Mouse (Mus musculus) heart, postnatal 4 days (tissue): ENCODE measurements at regions not wholly inside any gene's neighbourhood (a gene's known extent, or its start where the extent isn't known, plus 50 kb on each side); places are given as distances from the start of the nearest gene placed in this dataset.
A peak's percentile ranks its signal among the peaks of the same experiment; 100 is the strongest.

Experiments used
- DNase-seq: peaks from one replicate; pipeline ENCODE4 v3.0.0; 2021

GRCm38 (mm10) chr2:144172100-144172770 lies 98.2 kb upstream of the Mgme1 start:
- peak; percentile 60 for DNase-seq

DNA sequence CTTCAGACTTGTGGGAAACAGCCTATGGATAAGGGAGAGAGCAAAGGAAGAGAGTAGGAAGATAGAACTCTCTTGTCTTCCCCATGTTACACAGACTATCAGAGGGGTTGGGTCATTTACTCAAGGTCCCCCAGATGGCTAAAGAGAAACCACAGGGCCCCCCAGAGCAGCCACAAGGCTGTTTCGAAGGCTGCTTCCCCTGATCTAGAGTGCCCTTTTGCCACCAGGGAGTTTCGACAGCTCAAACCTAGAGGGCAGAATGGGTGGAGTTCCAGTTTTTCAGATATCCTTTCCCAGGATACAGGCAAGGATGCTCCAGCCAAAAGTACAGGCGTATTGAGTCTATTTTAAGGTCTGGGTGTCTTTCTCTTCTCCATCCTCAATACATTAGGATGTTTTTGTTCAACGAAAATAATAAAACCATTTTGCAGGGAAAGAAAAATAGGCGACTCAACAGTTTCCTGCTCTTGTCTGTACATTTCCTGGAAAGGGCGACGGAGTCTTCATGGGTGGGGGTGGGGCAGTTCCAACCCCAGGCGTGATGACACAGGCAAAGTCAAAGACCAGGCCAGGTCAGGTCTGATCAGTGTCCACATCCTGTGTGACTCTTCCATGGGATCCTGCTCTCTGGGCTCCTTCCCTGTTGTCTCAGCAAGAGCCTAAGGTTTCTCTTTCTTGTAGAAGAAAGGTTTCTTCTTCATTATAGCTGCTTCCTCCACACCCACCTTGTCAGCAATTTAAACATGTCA lies 96.9 kb upstream of the Mgme1 start:
- DNase-seq = no peak

DNA sequence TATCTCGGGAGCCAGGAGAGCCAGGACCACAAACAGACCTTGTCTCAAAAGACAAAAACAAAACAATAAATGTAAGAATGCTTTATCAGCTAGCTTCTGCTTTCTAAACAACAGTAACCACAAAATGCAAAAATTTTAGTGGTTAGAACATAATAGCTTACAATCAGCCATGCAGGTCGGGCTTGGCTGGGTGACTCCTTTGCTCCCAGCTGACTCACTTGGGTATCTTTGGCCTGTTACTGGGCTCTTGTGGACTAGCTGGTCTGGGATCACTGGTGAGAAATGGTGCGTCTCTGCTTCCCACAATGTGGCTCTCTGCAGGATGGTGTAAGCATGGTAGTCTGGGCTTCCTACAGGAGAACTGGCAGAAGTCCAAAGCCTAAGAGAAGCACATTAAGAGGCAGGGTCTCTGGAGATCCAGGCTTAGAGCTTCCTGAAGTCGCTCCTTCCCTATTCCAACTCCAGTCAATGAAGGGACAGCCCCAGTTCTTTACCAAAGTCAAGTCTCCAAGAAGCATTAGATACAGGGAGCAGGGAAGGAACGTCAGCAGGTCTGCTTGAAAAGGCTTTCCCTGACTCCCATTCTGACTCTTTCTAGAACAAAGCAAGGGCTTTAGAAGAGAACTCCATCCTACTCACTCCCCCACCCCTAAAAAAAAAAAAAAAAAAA lies 96.0 kb upstream of the Mgme1 start:
- DNase-seq = no peak

- no peak for DNase-seq
Observed at GRCm38 (mm10) chr2:144176508-144177170, 93.8 kb upstream of the Mgme1 start.

GRCm38 (mm10) chr2:144177268-144177667 lies 93.2 kb upstream of the Mgme1 start:
- peak; percentile 70 for DNase-seq

GRCm38 (mm10) chr2:144177920-144178319 lies 92.5 kb upstream of the Mgme1 start:
- DNase-seq = no peak

DNA sequence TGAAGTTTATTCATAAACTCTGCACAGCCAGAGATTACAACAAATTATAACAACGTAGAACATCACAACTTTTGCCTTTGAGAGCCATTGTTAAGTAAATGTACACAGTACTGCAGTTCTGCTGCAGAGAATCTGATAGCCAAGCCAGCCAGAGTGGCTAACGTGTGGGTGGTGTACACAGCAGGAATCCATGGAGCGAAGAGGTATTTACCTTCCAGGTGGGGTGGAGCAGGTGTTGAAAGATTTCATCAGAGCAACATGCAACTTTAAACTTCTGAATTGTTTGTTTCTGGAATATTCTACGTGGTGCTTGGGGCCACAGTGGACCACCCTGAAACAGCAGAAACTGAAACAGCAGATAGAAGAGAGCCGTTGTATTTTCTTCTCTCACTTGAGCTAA lies 88.4 kb upstream of the Mgme1 start:
- no peak for DNase-seq

GRCm38 (mm10) chr2:144182542-144182941 lies 87.9 kb upstream of the Mgme1 start:
- DNase-seq = no peak

DNA sequence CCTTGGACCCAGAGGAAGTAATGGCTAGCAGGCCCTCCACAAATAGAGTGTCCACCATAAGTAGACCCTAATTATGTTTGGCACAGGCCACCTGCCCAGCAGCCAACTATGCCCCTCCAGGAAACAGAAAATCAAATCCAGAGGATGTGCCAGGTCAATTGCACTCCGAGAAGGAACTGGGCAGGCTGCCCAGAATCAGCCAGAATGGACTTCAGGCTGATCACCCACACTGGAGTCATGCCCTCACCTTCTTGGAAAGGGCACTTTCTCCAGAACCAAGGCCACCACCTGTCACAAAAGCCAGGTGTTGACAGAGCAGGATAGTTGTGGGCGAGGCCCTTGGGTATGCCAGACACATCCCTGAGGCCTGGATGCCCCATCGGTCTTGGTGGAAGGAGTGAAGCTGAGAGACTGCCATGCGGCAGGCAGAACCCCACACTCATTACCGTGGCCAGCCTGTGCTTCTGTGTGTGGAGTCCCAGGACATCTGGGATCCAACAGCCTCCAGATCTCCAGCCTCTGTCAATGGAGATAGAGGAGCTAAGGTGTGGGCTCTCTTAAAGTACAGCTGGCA lies 87.0 kb upstream of the Mgme1 start:
- DNase-seq = peak; percentile 85

GRCm38 (mm10) chr2:144185175-144185574 lies 85.3 kb upstream of the Mgme1 start:
- DNase-seq = no peak

- DNase-seq = no peak
Observed at GRCm38 (mm10) chr2:144186426-144186825, 84.0 kb upstream of the Mgme1 start.

DNA sequence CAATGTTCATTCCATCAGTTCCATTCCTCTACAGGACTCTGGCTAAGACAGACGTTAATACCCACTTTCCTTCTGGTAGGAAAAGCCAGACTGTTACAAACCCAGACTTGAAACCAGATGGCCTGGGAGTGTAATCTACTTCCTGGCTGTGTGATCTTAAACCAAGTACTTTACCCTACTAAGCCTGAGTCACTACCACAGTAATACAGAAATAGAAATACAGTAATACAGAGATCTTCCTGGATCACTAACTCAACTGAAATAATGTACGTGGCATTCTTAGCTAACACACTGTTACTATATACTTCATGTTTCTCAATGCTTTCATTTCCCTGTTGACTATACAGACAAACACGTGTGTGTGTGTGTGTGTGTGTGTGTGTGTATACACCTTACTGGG lies 82.4 kb upstream of the Mgme1 start:
- no peak for DNase-seq

DNA sequence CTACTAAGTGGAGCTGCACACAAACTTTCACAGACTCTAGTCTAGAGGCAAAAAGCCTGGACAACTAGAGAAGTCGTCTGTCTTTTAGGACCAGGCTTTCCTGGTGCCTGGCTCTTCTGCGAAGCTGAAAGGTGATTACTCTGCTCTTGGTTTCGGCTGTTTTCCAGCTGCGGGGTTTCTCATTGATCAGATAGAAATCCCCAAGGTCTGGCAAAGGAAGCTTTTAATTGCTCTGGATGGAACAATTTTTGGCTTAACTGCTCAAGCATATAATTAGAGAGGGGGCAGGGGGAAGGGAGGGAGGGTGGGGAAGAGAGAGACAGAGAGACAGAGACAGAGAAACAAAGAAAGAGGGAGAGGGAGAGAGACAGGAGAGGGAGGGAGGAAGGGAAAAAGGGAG lies 82.0 kb upstream of the Mgme1 start:
- no peak for DNase-seq

GRCm38 (mm10) chr2:144189756-144190155 lies 80.7 kb upstream of the Mgme1 start:
- no peak for DNase-seq

GRCm38 (mm10) chr2:144191018-144191417 lies 79.4 kb upstream of the Mgme1 start:
- DNase-seq = no peak

DNA sequence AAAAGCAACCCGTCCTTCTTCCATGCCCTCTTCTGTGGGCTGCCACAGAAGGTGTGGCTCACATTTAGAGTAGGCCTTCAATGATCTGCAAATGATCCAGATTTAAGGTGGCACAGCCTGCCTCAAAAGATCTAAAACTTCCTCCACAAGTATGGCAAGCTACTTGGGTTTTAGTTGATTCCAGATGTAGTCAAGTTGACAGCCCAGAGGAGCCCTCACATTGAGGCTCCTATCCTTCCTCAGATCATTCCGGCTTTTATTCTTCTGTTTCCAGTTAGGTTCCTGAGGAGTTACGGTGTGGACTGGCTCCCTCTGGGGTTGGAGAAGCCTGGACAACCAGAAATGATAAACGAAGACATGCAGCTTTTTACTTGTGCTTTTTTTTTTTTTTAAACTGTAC lies 78.8 kb upstream of the Mgme1 start:
- DNase-seq = no peak

GRCm38 (mm10) chr2:144192428-144192827 lies 78.0 kb upstream of the Mgme1 start:
- DNase-seq = no peak

DNA sequence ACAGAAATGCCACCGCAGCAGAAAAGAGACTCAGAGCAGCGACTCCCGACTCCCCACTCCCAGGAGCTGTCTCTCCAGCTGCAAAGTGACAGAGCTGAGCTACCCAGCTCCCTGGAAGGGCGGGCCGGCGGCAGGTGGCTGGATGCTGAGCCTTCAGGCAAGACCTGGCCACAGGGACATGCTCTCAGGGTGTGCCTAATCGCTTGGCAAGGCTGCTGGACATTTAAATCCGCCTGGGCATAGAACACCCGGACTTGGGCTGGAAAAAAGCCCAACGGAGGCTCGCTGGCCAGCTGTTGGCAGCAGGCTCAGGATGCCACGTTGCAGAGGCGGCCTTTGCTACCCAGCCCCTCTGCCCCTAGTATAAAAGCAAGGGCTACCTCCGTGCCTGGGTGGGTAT lies 74.6 kb upstream of the Mgme1 start:
- DNase-seq = no peak

DNA sequence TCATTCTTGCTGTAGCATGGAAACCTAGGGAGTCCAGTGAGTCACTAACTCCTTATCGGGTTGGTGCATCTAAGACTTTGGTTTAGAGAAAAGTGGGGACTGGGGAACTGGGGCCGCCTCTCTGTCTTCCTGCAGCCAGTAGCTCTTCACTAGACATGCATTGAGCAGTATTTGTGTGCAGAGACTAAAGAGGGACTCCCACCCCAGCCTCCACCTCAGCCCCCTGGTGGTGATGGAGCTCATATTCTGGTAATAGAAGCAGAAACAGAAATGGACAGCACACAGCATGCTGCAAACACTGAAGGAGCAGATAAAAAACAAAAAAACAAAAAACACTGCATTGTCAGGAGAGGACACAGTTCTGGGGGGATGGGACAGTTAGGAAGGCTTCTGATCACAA lies 73.3 kb upstream of the Mgme1 start:
- peak; percentile 65 for DNase-seq

DNA sequence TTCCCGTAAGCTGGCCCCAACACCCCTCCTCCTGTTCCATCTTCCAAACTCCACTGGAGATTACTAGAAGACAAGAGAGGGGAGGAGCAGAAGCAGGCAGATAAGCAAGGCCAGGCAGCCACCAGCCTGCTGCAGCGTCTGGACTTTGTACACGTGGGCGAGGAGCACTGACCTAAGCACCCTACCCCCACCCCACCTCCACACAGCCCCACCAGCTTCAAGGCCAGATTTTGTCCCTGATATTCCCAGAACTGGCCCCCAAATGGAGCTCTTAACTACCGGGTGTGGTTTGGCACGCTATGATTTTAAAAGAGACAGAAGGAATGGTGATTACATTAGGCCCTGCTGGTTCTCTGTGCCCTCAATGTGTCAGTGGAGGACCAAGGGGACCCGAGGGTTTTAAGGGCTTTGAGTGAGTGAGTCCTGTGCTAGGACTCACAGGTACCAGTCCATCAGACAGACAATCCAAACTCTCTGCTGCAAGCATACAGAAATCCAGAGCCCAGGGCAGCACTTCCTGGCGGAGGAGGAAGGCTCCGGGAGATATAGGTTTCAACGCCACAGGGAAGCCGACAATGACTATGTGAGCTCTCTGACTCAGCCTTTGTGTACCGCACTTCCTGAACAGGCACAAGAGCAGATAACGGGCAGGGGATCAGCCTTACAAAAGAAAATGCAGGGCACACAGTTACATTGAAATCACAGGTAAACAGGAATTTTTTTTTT lies 72.0 kb upstream of the Mgme1 start:
- DNase-seq = no peak
